Mouse (Mus musculus): ENCODE data around the gene Ahcyl2. TPM values are rescaled to one million over a fixed set of nuclear protein-coding genes. Genes with fewer than 3 reads are reported as not detected.

Gene Ahcyl2
- polyA plus RNA-seq, 2 experiments, result 20.8 to 23.3 TPM

DNA sequence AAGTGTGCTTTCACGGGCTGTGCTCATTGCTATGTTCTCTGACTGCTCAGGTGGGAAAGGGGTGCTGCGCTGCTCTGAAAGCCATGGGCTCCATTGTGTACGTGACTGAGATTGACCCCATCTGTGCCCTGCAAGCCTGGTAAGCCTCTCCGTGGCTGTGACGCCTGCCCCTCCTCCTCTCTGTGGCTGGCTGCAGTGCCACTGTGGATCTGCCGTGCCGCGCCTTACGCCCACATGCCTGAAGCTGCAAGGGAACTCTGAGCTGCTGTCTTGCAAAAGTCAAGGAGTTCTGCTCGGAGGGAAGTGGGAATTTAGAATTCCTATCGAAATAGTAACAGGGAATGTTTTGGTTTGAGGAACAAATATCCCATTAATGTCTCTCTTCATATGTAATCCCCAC lies 123.3 kb downstream of the Ahcyl2 start:
- ATAC-seq (ENCODE audit: low FRiP score, low read depth) (no peak), DNase-seq (ENCODE audit: low spot score) (no peak)
- no peak overlapping the region for H3K9ac ChIP-seq (ENCODE audit: low read depth, low read length, severe bottlenecking)
- H3K9me3 ChIP-seq (ENCODE audit: control insufficient read depth, low read length), result no peaks in the 10 kb centered on the region
- no peak overlapping the region for H3K4me2 ChIP-seq (replicated peaks; ENCODE audit: low read depth, low read length, severe bottlenecking)
- H3K4me1 ChIP-seq (ENCODE audit: control insufficient read depth, insufficient read depth, low read length), result no peaks in the 10 kb centered on the region
- H3K4me3 ChIP-seq (replicated peaks; ENCODE audit: low read length), result no peak overlapping the region
- H3K27ac ChIP-seq (replicated peaks; ENCODE audit: low read depth, low read length), result no peak overlapping the region
- H3K27me3 ChIP-seq (ENCODE audit: control insufficient read depth, insufficient read depth, low read length), result no peaks in the 10 kb centered on the region
- no peak for TF ChIP-seq POLR2A (IDR thresholded peaks at IDR 0.05; ENCODE audit: borderline replicate concordance, extremely low read depth, insufficient read depth, insufficient read length)
- H3K36me3 ChIP-seq (ENCODE audit: control insufficient read depth, insufficient read depth, low read length), result peaks cover 29% of the 10 kb centered on the region
- 83% methylated on average over 11 of the region's 11 CpGs for WGBS

DNA sequence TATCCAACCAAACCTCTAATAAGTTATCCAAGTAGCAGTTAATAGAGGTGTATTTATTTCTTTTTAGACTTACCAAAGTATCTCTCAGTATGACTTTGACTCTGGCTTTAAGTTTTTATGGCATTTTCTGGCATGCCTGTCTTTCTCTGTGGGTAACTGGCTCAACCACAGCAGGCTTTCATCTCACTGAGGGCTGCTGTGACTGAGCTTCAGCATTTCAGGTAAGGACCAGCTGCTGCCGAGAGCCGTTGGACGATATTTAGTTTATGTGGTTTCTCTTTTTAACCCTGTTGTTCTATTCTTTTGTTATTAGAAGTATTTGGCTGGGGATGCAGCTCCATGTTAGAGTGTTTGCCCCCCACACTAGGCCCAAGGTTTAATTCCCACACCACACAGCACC lies 129.2 kb downstream of the Ahcyl2 start:
- H3K27me3 ChIP-seq (ENCODE audit: control insufficient read depth, insufficient read depth, low read length), result no peaks in the 10 kb centered on the region
- no peak for TF ChIP-seq POLR2A (IDR thresholded peaks at IDR 0.05; ENCODE audit: borderline replicate concordance, extremely low read depth, insufficient read depth, insufficient read length)
- no peak overlapping the region for H3K27ac ChIP-seq (replicated peaks; ENCODE audit: low read depth, low read length)
- H3K4me2 ChIP-seq (replicated peaks; ENCODE audit: low read depth, low read length, severe bottlenecking), result no peak overlapping the region
- H3K4me1 ChIP-seq (ENCODE audit: control insufficient read depth, insufficient read depth, low read length), result no peaks in the 10 kb centered on the region
- ATAC-seq (ENCODE audit: low FRiP score, low read depth) (no peak), DNase-seq (ENCODE audit: low spot score) (no peak)
- H3K9ac ChIP-seq (ENCODE audit: low read depth, low read length, severe bottlenecking), result no peak overlapping the region
- H3K9me3 ChIP-seq (ENCODE audit: control insufficient read depth, low read length), result no peaks in the 10 kb centered on the region
- 76% methylated on average over 3 of the region's 3 CpGs for WGBS
- no peak overlapping the region for H3K4me3 ChIP-seq (replicated peaks; ENCODE audit: low read length)
- peaks cover 38% of the 10 kb centered on the region for H3K36me3 ChIP-seq (ENCODE audit: control insufficient read depth, insufficient read depth, low read length)

DNA sequence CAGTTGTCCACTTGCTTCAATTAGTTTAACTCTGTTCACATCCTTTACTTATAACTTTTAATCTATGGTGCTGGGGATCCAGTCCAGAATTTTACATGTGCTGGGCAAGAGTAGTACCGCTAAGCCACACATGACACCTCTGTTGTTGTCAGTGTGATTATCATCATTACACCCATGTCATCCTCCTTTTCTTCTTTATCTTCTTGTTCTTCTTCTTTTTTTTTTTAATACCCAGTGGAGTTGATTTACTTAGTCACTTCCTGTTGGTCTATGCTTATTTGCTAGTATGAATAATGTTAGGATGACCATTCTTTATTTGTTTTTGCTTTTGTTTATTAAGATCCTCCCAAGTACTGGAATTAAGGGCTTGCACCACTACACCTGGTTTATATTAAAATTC lies 133.6 kb downstream of the Ahcyl2 start:
- no peaks in the 10 kb centered on the region for H3K4me1 ChIP-seq (ENCODE audit: control insufficient read depth, insufficient read depth, low read length)
- no peak overlapping the region for H3K9ac ChIP-seq (ENCODE audit: low read depth, low read length, severe bottlenecking)
- peaks cover 37% of the 10 kb centered on the region for H3K36me3 ChIP-seq (ENCODE audit: control insufficient read depth, insufficient read depth, low read length)
- H3K4me3 ChIP-seq (replicated peaks; ENCODE audit: low read length), result no peak overlapping the region
- H3K9me3 ChIP-seq (ENCODE audit: control insufficient read depth, low read length), result no peaks in the 10 kb centered on the region
- DNase-seq (ENCODE audit: low spot score), result no peak
- H3K27ac ChIP-seq (replicated peaks; ENCODE audit: low read depth, low read length), result no peak overlapping the region
- H3K27me3 ChIP-seq (ENCODE audit: control insufficient read depth, insufficient read depth, low read length), result no peaks in the 10 kb centered on the region
- no peak for ATAC-seq (ENCODE audit: low FRiP score, low read depth)
- no peak for TF ChIP-seq POLR2A (IDR thresholded peaks at IDR 0.05; ENCODE audit: borderline replicate concordance, extremely low read depth, insufficient read depth, insufficient read length)
- no peak overlapping the region for H3K4me2 ChIP-seq (replicated peaks; ENCODE audit: low read depth, low read length, severe bottlenecking)
- 97% methylated on average over 1 of the region's 1 CpGs for WGBS

DNA sequence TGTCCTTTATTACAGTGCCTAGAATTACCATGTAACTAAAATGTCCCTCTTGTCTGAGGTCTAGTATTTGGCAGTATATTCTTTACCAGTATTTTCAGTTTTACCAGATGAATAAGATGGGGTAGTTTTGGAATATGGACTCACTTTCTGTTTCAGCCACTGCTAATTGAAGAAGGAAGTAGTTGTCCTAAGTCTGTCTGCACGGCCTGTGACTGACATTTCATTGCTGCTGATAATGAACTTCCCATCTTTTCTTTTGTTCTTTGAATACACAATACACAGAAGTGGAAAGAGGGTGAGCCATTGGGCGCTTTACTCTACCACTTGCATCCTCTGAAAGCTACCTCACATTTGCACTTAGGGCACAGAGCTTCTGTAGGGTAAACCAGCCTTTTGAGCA lies 134.4 kb downstream of the Ahcyl2 start:
- no peak overlapping the region for H3K4me2 ChIP-seq (replicated peaks; ENCODE audit: low read depth, low read length, severe bottlenecking)
- H3K4me3 ChIP-seq (replicated peaks; ENCODE audit: low read length), result no peak overlapping the region
- H3K9ac ChIP-seq (ENCODE audit: low read depth, low read length, severe bottlenecking), result no peak overlapping the region
- no peak overlapping the region for H3K27ac ChIP-seq (replicated peaks; ENCODE audit: low read depth, low read length)
- H3K9me3 ChIP-seq (ENCODE audit: control insufficient read depth, low read length), result no peaks in the 10 kb centered on the region
- WGBS, result 79% methylated on average over 2 of the region's 2 CpGs
- H3K27me3 ChIP-seq (ENCODE audit: control insufficient read depth, insufficient read depth, low read length), result no peaks in the 10 kb centered on the region
- no peaks in the 10 kb centered on the region for H3K4me1 ChIP-seq (ENCODE audit: control insufficient read depth, insufficient read depth, low read length)
- ATAC-seq (ENCODE audit: low FRiP score, low read depth) (no peak), DNase-seq (ENCODE audit: low spot score) (no peak)
- TF ChIP-seq POLR2A (IDR thresholded peaks at IDR 0.05; ENCODE audit: borderline replicate concordance, extremely low read depth, insufficient read depth, insufficient read length), result no peak
- peaks cover 29% of the 10 kb centered on the region for H3K36me3 ChIP-seq (ENCODE audit: control insufficient read depth, insufficient read depth, low read length)

DNA sequence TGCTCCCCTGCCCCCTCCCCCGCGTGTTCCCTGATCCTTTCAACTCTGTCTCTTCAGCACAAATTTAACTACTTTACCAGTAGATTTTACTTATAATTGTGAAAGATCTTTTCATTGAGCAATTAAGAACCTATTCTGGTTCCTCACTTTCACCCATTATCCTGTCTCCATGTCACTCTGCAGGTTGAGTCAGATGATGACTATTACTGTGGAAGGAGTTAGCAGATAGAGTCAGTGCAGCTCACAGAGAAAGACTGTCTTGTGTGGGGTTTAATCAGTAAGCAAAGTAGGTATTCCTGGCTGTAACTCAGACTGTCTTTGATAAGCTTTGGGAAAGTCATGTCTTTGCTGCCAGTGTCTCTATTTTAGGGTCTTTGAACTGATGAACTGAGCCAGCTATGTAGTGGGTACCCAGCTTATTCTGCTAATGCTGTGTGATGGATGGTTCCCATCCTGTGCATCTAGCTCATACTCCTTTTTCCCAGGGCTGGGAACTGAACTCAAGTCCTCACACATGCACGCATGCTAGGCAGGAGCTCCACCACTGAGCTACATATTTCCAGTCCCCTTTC lies 135.6 kb downstream of the Ahcyl2 start:
- H3K4me1 ChIP-seq (ENCODE audit: control insufficient read depth, insufficient read depth, low read length), result no peaks in the 10 kb centered on the region
- no peaks in the 10 kb centered on the region for H3K9me3 ChIP-seq (ENCODE audit: control insufficient read depth, low read length)
- H3K4me3 ChIP-seq (replicated peaks; ENCODE audit: low read length), result no peak overlapping the region
- H3K36me3 ChIP-seq (ENCODE audit: control insufficient read depth, insufficient read depth, low read length), result peaks cover 32% of the 10 kb centered on the region
- H3K27me3 ChIP-seq (ENCODE audit: control insufficient read depth, insufficient read depth, low read length), result no peaks in the 10 kb centered on the region
- no peak overlapping the region for H3K9ac ChIP-seq (ENCODE audit: low read depth, low read length, severe bottlenecking)
- no peak overlapping the region for H3K4me2 ChIP-seq (replicated peaks; ENCODE audit: low read depth, low read length, severe bottlenecking)
- 95% methylated on average over 3 of the region's 3 CpGs for WGBS
- no peak for ATAC-seq (ENCODE audit: low FRiP score, low read depth)
- no peak for TF ChIP-seq POLR2A (IDR thresholded peaks at IDR 0.05; ENCODE audit: borderline replicate concordance, extremely low read depth, insufficient read depth, insufficient read length)
- DNase-seq (ENCODE audit: low spot score), result no peak
- no peak overlapping the region for H3K27ac ChIP-seq (replicated peaks; ENCODE audit: low read depth, low read length)

DNA sequence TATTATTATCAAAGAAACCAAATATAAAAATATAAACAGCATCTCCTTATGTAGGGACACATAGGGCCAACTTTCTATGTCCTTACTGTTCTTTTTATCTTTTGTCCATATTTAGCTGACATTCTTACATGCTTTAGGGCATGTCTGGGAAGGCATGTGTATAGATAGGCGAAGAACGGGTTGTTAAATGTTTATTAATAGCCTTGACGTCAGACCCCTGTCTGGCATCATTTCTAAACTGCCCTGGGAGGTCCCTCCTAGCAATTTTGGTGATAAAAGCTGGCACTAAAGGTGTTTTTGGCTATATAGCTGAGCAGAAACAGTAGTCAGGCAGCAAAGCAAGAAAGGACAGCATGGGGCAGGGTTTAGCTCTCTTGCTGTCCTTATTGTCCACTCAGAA lies 136.5 kb downstream of the Ahcyl2 start:
- DNase-seq (ENCODE audit: low spot score) (no peak), ATAC-seq (ENCODE audit: low FRiP score, low read depth) (no peak)
- H3K4me3 ChIP-seq (replicated peaks; ENCODE audit: low read length), result no peak overlapping the region
- H3K9me3 ChIP-seq (ENCODE audit: control insufficient read depth, low read length), result no peaks in the 10 kb centered on the region
- H3K27ac ChIP-seq (replicated peaks; ENCODE audit: low read depth, low read length), result no peak overlapping the region
- H3K27me3 ChIP-seq (ENCODE audit: control insufficient read depth, insufficient read depth, low read length), result no peaks in the 10 kb centered on the region
- no peak for TF ChIP-seq POLR2A (IDR thresholded peaks at IDR 0.05; ENCODE audit: borderline replicate concordance, extremely low read depth, insufficient read depth, insufficient read length)
- H3K9ac ChIP-seq (ENCODE audit: low read depth, low read length, severe bottlenecking), result no peak overlapping the region
- no peak overlapping the region for H3K4me2 ChIP-seq (replicated peaks; ENCODE audit: low read depth, low read length, severe bottlenecking)
- H3K4me1 ChIP-seq (ENCODE audit: control insufficient read depth, insufficient read depth, low read length), result no peaks in the 10 kb centered on the region
- 60% methylated on average over 3 of the region's 3 CpGs for WGBS
- H3K36me3 ChIP-seq (ENCODE audit: control insufficient read depth, insufficient read depth, low read length), result peaks cover 38% of the 10 kb centered on the region
